Mouse (Mus musculus) frontal cortex, adult (tissue): ENCODE results near the gene Frmd4b.

Source experiments
- ATAC-seq: cut with Nextera tagmentation; 2 replicates; pipeline ENCODE4 v1.9.2; 2017; ENCODE audit warnings: mild to moderate bottlenecking, moderate library complexity, mixed read lengths; ENCODE audit not compliant: low TSS enrichment

Frmd4b gene

DNA sequence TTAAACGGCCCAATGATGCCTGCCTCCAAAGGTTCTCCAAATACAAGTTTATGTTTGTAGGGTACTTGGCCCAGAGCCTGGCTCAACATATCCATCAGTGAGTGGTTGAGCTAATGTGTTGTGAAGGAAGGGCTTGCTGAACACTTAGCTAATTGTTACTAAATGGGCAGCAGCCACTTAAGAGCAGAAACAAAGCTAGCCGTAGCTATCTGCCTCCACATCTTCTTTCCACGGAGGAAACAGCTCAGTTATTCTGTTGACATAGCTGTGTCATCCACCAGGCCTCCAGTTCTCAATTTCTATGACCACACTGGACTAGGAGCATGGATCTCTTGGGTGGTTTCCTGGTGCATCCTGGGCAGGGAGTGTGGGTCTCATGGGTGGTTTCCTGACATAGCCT, 302.0 kb downstream of the Frmd4b start:
- no peak for ATAC-seq

DNA sequence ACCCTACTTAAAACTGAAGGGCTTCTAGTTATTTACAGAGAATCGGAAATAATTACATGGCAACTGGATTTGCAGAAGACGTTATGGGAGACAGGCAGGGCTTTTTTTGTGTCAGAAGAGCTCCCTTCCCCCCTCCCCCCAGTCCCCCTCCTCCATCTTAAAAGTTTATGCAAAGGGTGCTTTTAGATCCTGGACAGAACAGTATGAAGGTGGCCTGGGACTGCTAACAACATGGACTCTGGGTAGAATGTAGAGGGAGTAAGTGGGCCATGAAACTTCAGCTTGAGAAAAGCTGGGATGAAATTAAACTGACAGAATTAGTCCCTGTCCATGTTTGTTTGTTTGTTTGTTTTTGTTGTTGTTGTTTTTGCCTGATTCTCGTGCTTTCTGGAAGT, 304.8 kb downstream of the Frmd4b start:
- ATAC-seq, result no peak

- ATAC-seq, result peak; percentile 62
These were observed 305.5 kb downstream of the Frmd4b start for GRCm38 (mm10) chr6:97311599-97312544.

GRCm38 (mm10) chr6:97310901-97311331, 306.4 kb downstream of the Frmd4b start:
- no peak for ATAC-seq

- no peak for ATAC-seq
These were observed 308.2 kb downstream of the Frmd4b start for GRCm38 (mm10) chr6:97309161-97309560.

GRCm38 (mm10) chr6:97308562-97308961, 308.8 kb downstream of the Frmd4b start:
- ATAC-seq, result no peak

DNA sequence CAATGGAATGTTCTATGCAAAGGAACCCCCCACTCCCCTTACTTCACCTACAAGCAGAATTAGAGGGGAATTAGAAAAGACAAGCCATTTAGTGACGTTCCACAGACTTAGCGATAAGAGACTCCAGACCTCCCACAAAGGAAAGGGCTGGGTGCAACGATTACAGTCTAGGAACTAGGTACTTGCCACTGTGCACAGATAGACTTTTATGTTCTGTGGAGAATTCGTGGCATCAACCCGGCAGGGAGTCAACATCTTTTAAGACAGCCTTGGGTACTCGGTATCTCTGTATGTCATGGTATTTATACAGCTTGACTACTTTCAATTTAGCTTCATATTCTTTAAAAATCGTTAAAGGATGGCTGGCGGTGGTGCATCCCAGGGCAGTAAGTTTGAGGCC, 310.1 kb downstream of the Frmd4b start:
- ATAC-seq, result no peak

DNA sequence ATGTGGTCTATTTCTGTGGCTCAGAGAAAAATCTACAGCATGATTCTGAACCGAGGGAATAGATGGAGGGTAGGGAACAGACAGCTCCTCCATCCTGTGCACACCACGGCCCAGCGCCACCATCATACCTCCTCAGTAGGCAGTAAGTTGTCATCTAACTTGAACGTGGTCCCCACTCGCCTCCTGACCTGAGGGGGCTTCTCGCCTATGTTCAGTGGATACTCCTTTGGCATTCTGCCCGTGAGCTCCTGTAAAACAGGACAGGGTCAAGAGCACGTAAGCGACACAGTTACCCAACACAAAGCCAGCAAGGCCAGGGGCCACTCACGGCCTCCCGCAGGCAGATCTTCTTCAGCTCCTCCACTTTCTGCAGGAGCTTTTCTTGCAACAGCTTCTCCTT, 311.0 kb downstream of the Frmd4b start:
- no peak for ATAC-seq

- ATAC-seq, result no peak
These were observed 311.9 kb downstream of the Frmd4b start for GRCm38 (mm10) chr6:97305491-97305890.

DNA sequence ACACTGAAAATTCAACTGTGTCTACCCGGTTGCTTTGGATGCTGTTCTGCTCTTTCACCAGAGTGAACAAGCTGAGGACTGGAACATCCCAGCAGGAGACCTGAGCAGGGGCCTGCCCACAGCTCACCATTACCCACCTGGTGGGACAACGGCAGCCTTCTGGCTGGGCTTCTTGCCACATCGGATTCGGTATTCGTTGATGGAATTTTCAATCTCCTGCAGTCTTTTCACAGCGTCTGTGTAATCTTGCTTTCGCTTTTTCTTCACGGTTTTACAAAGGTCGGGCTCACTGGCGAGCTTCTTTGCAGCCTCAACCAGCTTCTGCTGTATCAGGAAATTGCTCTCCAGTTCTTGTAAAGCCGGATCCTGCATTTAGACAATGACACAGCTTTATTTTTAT, 312.3 kb downstream of the Frmd4b start:
- peak; percentile 83 for ATAC-seq

DNA sequence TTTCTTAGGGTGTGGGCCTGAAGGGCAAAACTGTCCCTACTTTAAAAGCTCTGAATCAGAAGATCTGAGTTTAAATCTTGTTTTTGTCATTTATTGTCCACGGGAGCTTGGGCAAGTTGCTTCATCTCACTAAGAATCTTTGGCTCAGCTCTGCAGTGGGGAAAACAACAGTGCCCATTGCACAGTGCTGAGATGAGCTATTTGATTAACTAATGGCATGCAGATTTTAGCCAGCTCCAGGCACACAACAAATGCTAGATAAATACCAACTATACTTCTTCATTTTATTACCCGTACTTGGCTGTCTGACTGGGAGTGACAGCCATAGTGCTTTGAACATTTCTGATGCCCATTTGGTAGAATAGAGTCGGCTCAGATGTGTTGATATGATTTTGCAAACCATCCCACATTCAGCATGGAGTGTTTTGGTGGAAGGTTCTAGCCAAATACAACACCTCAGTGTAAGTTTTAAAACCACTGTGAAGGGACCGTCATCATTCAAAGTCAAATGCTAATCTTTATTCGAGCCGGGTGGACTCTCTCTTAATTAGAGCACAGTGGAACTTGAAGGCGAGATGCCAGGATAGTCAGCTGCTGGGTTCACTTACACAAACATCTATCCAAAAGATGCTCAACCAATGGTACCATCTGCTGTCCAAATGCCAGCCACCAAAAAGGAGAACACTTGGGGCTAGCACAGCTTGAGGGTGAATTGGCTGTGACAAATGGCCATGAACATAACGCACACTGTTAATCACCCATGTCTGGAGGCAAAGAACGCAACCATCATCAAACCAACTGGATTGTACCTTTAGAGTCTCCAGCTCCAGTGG, 313.8 kb downstream of the Frmd4b start:
- no peak for ATAC-seq

- no peak for ATAC-seq
These were observed 315.0 kb downstream of the Frmd4b start for GRCm38 (mm10) chr6:97302303-97302702.

- ATAC-seq, result no peak
These were observed 316.7 kb downstream of the Frmd4b start for GRCm38 (mm10) chr6:97300659-97301058.

GRCm38 (mm10) chr6:97300180-97300579, 317.2 kb downstream of the Frmd4b start:
- ATAC-seq, result no peak

- no peak for ATAC-seq
These were observed 320.2 kb downstream of the Frmd4b start for GRCm38 (mm10) chr6:97297151-97297550.

- ATAC-seq, result no peak
These were observed 321.3 kb downstream of the Frmd4b start for GRCm38 (mm10) chr6:97295866-97296527.

DNA sequence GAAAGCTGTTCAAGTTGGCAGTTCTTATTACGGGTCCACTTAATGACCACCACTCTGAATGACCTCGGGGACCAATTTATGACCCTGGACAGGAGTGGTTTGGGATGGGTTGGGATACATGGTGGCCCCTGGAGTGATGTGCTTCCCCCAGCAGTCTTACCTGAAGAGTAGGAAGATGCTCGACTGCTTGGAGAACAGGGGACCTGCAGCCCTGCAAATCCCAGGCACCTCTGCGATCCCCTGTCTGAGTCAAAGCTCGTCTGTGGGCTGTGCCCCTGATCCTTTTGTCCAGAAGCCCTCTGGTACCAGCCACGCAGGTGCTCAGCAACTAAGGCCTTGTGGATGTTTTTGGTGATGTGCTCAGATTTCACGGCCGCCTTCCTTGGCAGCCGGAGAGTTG, 321.9 kb downstream of the Frmd4b start:
- no peak for ATAC-seq

GRCm38 (mm10) chr6:97293667-97294569, 323.4 kb downstream of the Frmd4b start:
- no peak for ATAC-seq

- no peak for ATAC-seq
These were observed 324.4 kb downstream of the Frmd4b start for GRCm38 (mm10) chr6:97292894-97293293.

DNA sequence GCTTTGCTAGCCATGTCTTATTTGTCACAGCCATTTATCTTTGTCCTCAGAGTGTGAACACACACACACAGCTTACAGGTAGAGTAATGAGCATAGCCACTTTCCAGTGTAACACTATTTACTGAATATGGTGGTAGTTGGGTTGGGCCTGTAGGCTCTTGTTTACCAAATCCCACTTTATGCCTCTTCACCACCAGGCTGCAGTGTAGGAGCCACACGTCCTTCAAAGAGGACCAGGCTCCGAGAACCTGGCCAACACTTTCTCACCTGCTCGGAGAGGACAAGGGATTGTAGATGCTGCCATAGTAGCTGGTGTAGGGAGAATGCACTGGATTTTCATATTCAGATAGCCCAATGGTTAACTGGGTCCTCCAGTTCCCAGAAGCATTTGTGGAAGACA, 325.2 kb downstream of the Frmd4b start:
- no peak for ATAC-seq
